Mouse (Mus musculus): ENCODE results near the gene Large1. TPM values are rescaled to one million over a fixed set of nuclear protein-coding genes. Genes with fewer than 3 reads are reported as not detected.
"Not testable (repeated sequence)": the region's sequence is repeated elsewhere in the genome, so short reads cannot be mapped to it uniquely, and the experiment has no call there.

The Large1 gene
- polyA plus RNA-seq, 1 experiment = 10.8 TPM

DNA sequence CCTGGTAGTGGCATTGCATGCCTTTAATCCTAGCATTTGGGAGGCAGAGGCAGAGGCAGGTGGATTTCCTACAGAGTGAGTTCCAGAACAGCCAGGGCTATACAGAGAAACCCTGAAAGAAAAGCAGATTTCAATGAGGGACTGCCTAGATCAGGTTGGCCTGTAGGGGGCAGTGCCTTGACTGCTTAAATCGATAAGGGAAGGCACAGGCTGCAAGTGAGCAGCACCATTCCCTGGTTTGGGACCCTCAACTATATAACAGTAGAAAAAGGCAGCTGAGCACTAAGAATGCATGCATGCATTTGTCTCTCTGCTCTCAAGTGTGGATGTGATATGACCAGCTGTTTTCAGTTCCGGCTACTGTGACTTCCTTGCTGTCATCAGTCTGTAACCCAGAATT, 349.5 kb downstream of the Large1 start:
- H3K4me1 ChIP-seq (ENCODE audit: control insufficient read depth, insufficient read depth, low read length) = no peaks in the 10 kb centered on the region; the same call in 1 of the 2 replicates
- 45% methylated on average over 2 of the region's 2 CpGs for WGBS
- no peak overlapping the region for H3K4me3 ChIP-seq (replicated peaks; ENCODE audit: extremely low read depth, low read depth, low read length)
- no peak for TF ChIP-seq POLR2A (IDR thresholded peaks at IDR 0.05; ENCODE audit: borderline replicate concordance, extremely low read depth, low read depth, low read length)
- TF ChIP-seq CTCF (IDR thresholded peaks at IDR 0.05; ENCODE audit: insufficient read depth, low read length) = peak; percentile 71
- DNase-seq = peak; percentile 20

DNA sequence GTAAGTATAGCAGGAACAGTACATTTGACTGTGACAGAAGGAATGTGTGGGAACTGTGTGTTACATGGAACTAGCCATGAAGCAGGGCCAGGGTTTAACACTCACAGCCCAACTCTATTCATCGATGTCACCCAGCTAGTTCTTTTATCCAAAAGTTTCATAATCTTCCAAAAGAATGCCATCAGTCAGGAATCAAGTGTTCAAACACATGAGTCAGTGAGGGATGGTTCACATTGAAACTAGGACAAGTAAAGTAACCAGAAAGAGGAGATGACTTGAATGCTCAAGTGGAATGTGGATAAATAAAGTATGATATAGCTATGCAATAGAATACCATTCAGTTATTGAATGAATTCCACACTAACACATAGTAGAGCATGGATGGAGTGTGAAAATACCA, 359.5 kb downstream of the Large1 start:
- TF ChIP-seq POLR2A (IDR thresholded peaks at IDR 0.05; ENCODE audit: borderline replicate concordance, extremely low read depth, low read depth, low read length) (no peak), CTCF (IDR thresholded peaks at IDR 0.05; ENCODE audit: insufficient read depth, low read length) (no peak)
- no peak for DNase-seq
- no peak overlapping the region for H3K4me3 ChIP-seq (replicated peaks; ENCODE audit: extremely low read depth, low read depth, low read length)
- no peaks in the 10 kb centered on the region for H3K4me1 ChIP-seq (ENCODE audit: control insufficient read depth, insufficient read depth, low read length)
- 77% methylated on average over 1 of the region's 1 CpGs for WGBS

DNA sequence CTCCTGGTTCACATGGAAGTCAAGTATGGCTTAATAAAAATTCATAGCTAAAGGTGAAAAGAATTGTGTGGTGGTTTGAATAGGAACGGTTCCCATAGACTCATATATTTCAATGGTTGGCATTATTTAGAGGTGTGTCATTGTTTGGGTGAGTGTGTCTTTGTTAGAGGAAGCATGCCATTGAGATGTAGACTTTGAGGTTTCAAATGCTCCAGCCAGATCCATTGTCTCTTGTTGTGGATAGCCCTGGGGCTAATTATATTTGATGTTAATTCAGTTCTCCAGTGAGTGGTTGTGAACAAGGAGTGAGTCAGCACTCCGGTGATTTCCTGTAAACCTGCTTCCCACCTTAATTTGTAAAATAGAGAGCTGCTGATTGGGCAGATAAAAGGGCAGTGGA, 362.9 kb downstream of the Large1 start:
- WGBS = 73% methylated on average over 2 of the region's 2 CpGs
- TF ChIP-seq POLR2A (IDR thresholded peaks at IDR 0.05; ENCODE audit: borderline replicate concordance, extremely low read depth, low read depth, low read length) = no peak
- no peak for TF ChIP-seq CTCF (IDR thresholded peaks at IDR 0.05; ENCODE audit: insufficient read depth, low read length)
- no peak overlapping the region for H3K4me3 ChIP-seq (replicated peaks; ENCODE audit: extremely low read depth, low read depth, low read length)
- no peak for DNase-seq
- H3K4me1 ChIP-seq (ENCODE audit: control insufficient read depth, insufficient read depth, low read length) = no peaks in the 10 kb centered on the region

DNA sequence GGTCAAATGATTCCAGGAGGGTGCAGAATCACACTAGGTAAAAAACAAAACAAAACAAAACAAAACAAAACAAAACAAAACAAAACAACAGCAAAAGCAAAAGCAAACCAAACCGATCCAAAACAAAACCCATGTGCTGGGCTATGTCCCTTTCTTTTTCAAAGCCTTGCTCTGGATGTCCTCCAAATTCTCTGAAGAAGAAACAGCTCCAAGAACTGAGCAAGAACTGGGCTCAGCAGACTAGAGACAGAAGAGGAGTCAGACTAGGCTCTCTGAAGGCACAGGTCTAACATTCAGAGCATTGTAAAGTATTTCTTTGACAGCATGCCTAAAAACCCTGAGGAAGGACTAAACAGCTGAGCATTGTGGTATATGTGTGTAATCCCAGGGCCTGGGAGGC, 370.5 kb downstream of the Large1 start:
- no peak for TF ChIP-seq POLR2A (IDR thresholded peaks at IDR 0.05; ENCODE audit: borderline replicate concordance, extremely low read depth, low read depth, low read length)
- no peak for TF ChIP-seq CTCF (IDR thresholded peaks at IDR 0.05; ENCODE audit: insufficient read depth, low read length)
- WGBS = 83% methylated on average over 1 of the region's 1 CpGs

DNA sequence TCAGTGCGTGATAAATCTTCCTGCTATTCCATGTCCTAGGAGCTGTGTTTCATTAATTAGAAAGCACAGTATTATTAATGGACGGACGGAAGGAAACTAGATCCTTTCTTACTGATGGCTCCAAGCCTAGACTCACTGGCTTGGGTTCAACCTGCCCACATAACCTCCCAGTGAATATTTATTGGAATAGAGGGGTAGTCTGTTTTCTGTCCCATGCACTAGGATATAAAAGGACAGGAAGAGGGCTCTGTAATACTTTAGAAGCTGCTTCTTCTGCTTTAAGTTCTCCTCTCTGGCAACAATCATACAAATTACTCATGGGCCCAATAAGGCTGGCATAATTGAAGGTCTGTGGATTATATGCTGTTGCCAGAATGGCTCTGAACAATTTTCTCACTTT, 398.3 kb downstream of the Large1 start:
- no peak for DNase-seq
- no peaks in the 10 kb centered on the region for H3K4me1 ChIP-seq (ENCODE audit: control insufficient read depth, insufficient read depth, low read length)
- TF ChIP-seq CTCF (IDR thresholded peaks at IDR 0.05; ENCODE audit: insufficient read depth, low read length) = no peak
- no peak for TF ChIP-seq POLR2A (IDR thresholded peaks at IDR 0.05; ENCODE audit: borderline replicate concordance, extremely low read depth, low read depth, low read length)
- H3K4me3 ChIP-seq (replicated peaks; ENCODE audit: extremely low read depth, low read depth, low read length) = no peak overlapping the region
- WGBS = 70% methylated on average over 3 of the region's 3 CpGs

More for the DNA sequence above, 370.5 kb downstream of the Large1 start:
- Histone ChIP-seq H3K4me1 (ENCODE audit: control insufficient read depth, insufficient read depth, low read length) (no peaks in the 10 kb centered on the region), H3K4me3 (replicated peaks; ENCODE audit: extremely low read depth, low read depth, low read length) (no peak overlapping the region)
- DNase-seq = no peak

DNA sequence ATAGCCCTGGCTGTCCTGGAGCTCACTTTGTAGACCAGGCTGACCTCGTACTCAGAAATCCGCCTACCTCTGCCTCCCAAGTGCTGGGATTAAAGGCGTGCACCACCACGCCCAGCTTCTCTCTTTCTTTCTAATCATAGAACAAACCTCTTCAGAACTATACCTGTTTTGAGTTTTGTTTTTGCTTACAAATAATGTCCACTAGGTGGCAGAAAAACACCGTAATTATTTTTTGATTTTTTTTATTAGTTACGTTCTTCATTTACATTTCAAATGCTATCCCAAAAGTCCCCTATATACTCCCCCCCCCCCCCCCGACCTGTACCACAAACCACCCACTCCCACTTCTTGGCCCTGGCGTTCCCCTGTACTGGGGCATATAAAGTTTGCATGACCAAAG, 411.9 kb downstream of the Large1 start:
- not testable (repeated sequence) for DNase-seq; H3K4me3 ChIP-seq (replicated peaks; ENCODE audit: extremely low read depth, low read depth, low read length); H3K4me1 ChIP-seq (ENCODE audit: control insufficient read depth, insufficient read depth, low read length)
- 76% methylated on average over 8 of the region's 8 CpGs for WGBS

DNA sequence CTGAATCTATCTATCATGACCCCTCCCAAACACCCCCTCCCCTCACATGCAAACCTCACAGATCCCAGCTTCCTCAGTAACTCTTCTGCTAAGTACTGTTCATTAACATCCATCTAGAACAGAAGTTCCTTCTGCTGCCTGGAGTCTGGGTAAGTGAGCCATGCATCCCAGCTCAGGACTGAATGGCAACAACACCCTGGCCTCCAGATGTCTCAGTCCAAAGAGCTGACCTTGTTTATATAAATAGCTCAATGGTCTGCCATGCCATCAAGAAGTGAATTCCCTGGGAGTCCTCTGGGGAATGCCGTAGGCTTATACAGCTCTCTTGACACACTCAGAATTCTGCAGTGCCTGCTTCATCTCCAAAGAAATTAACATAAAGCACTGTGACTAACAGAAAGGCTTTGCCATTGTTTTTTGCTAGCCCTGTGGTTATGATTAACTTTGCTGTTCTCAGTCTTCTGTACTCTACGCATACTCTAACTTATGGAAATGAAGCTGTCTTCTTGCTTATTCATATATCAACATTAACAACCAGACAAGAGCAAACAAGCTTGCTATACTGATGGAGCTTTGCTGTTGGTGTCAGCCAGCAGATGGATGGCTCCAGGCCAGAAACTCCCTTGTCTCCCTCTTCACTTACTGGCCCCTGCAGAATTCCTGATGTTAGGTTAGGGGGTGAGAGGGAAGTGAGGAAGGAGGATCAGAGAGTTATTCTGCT, 434.0 kb downstream of the Large1 start:
- no peaks in the 10 kb centered on the region for H3K4me1 ChIP-seq (ENCODE audit: control insufficient read depth, insufficient read depth, low read length)
- DNase-seq = no peak
- H3K4me3 ChIP-seq (replicated peaks; ENCODE audit: extremely low read depth, low read depth, low read length) = no peak overlapping the region
- 69% methylated on average over 2 of the region's 2 CpGs for WGBS
- TF ChIP-seq CTCF (IDR thresholded peaks at IDR 0.05; ENCODE audit: insufficient read depth, low read length) (no peak), POLR2A (IDR thresholded peaks at IDR 0.05; ENCODE audit: borderline replicate concordance, extremely low read depth, low read depth, low read length) (no peak)

DNA sequence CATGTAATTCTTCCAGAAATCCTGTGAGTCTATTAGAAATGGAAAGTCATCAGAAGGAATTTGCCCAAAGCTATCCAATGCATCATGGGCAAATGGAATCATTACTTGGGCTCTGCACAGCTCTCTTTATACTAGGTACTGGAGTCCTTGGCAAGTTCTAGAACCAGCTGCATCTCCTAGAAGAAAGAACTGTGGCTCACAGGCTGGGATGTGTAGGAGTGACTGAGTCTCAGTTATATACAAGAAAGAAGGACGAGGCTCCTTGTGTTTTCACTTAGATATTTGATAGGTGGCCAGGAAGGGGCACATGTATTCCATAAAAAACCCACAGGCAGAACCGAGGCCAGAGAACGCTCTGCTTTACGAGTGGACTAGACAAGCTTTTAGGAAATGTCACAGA, 447.8 kb downstream of the Large1 start:
- no peak for DNase-seq
- no peak for TF ChIP-seq POLR2A (IDR thresholded peaks at IDR 0.05; ENCODE audit: borderline replicate concordance, extremely low read depth, low read depth, low read length)
- no peak for TF ChIP-seq CTCF (IDR thresholded peaks at IDR 0.05; ENCODE audit: insufficient read depth, low read length)
- Histone ChIP-seq H3K4me1 (ENCODE audit: control insufficient read depth, insufficient read depth, low read length) (no peaks in the 10 kb centered on the region), H3K4me3 (replicated peaks; ENCODE audit: extremely low read depth, low read depth, low read length) (no peak overlapping the region)
- WGBS = 75% methylated on average over 4 of the region's 4 CpGs

DNA sequence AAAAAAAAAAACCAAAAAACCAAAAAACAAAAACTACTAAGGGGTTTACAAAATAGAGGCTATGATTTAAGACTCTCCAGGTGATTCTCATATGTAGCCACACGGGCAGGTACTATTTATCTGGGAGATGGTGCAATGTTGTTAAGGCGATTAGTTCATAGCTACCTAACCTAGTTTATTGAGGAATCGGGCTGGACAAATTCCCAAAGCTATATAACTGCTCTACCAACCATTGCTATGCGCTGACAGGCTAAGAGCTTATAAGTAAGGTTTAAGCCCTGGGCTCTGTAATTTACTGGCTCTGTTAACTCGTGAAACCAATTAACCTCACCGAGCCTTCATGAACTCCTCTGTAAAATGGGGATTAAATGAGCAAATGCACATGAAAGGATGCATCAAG, 451.7 kb downstream of the Large1 start:
- TF ChIP-seq POLR2A (IDR thresholded peaks at IDR 0.05; ENCODE audit: borderline replicate concordance, extremely low read depth, low read depth, low read length) = no peak
- TF ChIP-seq CTCF (IDR thresholded peaks at IDR 0.05; ENCODE audit: insufficient read depth, low read length) = no peak

DNA sequence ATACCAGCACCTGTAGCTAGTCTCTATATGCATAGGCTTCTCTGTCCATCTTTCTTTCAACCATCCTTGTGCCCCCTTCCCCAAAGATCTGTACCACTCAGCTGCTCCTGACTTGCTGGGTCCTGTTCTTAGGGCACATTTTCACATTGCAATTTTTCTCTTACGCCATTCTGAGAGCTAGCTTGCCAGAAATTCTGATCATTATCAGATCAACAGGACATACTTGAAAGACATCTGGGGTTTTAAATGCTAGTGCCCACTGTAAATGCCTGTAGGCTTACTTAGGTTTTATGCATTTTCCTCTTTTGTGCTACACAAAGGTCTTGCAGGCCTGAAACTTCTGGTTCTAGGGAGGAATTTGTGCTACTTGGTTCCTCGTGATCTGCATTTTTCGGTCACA, 454.0 kb downstream of the Large1 start:
- TF ChIP-seq CTCF (IDR thresholded peaks at IDR 0.05; ENCODE audit: insufficient read depth, low read length) = no peak
- no peak for TF ChIP-seq POLR2A (IDR thresholded peaks at IDR 0.05; ENCODE audit: borderline replicate concordance, extremely low read depth, low read depth, low read length)
- no peak for DNase-seq
- 93% methylated on average over 3 of the region's 3 CpGs for WGBS
- no peak overlapping the region for H3K4me3 ChIP-seq (replicated peaks; ENCODE audit: extremely low read depth, low read depth, low read length)
- H3K4me1 ChIP-seq (ENCODE audit: control insufficient read depth, insufficient read depth, low read length) = no peaks in the 10 kb centered on the region

More for the DNA sequence above, 451.7 kb downstream of the Large1 start:
- no peak for DNase-seq
- Histone ChIP-seq H3K4me3 (replicated peaks; ENCODE audit: extremely low read depth, low read depth, low read length) (no peak overlapping the region), H3K4me1 (ENCODE audit: control insufficient read depth, insufficient read depth, low read length) (no peaks in the 10 kb centered on the region)
- WGBS = 97% methylated on average over 6 of the region's 6 CpGs
